Mouse (Mus musculus) bone marrow, adult 2 months (tissue): Measurements from ENCODE around the gene Spcs2.

ENCODE experiments used
- CTCF ChIP-seq: fragments of 200-500 bp; IDR thresholded peaks from 2 replicates; pipeline ENCODE4 v1.5.1; 2011; ENCODE audit warnings: low read length, control low read depth; ENCODE audit not compliant: control insufficient read depth, insufficient read depth
- POLR2A ChIP-seq: fragments of 200-500 bp; IDR thresholded peaks from 2 replicates; pipeline ENCODE4 v1.6.1; 2011; ENCODE audit warnings: low read depth, mild to moderate bottlenecking, control low read depth, low read length, borderline replicate concordance; ENCODE audit not compliant: control insufficient read depth

DNA sequence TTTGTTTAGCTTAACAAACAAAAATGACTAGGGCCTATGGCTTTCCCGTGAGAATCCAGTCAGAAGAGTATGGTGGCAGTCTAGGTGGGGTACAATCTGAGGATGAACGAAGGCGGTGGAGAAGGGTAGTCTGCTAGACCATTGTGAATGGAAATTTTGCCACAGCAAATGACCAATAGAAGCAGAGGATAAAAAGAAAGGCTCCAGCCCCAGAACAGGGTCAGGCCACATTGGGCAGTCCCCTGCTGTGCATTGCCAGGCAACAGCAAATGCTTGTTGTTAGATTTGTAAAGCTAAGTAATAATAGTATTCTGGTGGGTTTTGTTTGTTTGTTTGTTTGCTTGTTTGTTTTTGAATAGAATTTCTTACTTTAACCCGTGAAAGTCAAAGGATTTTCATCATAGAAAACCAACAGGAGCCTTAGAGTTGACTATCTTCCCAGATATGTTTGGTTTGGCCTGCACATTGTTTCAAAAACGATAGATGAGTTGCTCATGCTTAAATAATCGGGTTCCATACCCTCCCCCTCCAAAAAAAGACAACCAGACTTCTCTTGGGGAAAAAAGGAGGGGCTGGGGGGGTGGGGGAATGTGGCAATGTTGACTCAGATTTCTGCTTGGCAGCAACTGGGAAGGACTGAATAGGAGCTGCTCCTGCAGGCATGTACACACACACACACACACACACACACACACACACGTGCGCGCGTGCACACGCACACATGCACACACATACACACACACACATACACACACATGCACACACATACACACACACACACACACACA is 1.2 kb upstream of the Spcs2 start:
- TF ChIP-seq CTCF (no peak), POLR2A (no peak)
